Mouse (Mus musculus) ES-E14 (cell line): ENCODE measurements around the gene Ctss.

Experiments
- CHD2 ChIP-seq: IDR thresholded peaks from 2 replicates; pipeline ENCODE4 v1.6.1; 2014; ENCODE audit warnings: mild to moderate bottlenecking, low read depth, low read length, inconsistent platforms
- HCFC1 ChIP-seq: IDR thresholded peaks from 2 replicates; pipeline ENCODE4 v1.6.1; 2012; ENCODE audit warnings: low read length, inconsistent platforms, borderline replicate concordance; ENCODE audit not compliant: insufficient read depth
- MAFK ChIP-seq: IDR thresholded peaks from 2 replicates; pipeline ENCODE4 v1.6.1; 2014; ENCODE audit warnings: mild to moderate bottlenecking, low read depth, low read length, inconsistent platforms; ENCODE audit not compliant: insufficient read depth
- ZNF384 ChIP-seq: IDR thresholded peaks from 2 replicates; pipeline ENCODE4 v1.6.1; 2012; ENCODE audit warnings: low read depth, low read length, inconsistent platforms

- TF ChIP-seq CHD2: no peak
- no peak for TF ChIP-seq ZNF384
- TF ChIP-seq MAFK: no peak
- no peak for TF ChIP-seq HCFC1
These were observed 27.4 kb downstream of the Ctss start for GRCm38 (mm10) chr3:95553986-95554385.
